Mouse (Mus musculus) induced T-regulatory cell, adult 2 months (primary cell): Measurements from ENCODE around the gene Hdac10.
A peak's percentile ranks its signal among the peaks of the same experiment; 100 is the strongest.

ENCODE experiments used
- DNase-seq: peaks from one replicate; pipeline ENCODE4 v3.0.0-alpha.2; 2012; ENCODE audit warnings: low read depth

Gene Hdac10

GRCm38 (mm10) chr15:89123595-89123994 is 4.9 kb downstream of the Hdac10 start:
- DNase-seq: no peak

- DNase-seq: peak; percentile 97
These were observed 5.7 kb downstream of the Hdac10 start, which contains the start of gene Tubgcp6 for GRCm38 (mm10) chr15:89122649-89123366. TSS of gene Tubgcp6 (minus strand) at chr15:89123112.

GRCm38 (mm10) chr15:89118007-89118406 is 10.5 kb downstream of the Hdac10 start:
- DNase-seq: peak; percentile 70

- no peak for DNase-seq
These were observed 18.4 kb downstream of the Hdac10 start for GRCm38 (mm10) chr15:89110147-89110546.

- DNase-seq: no peak
These were observed 21.5 kb downstream of the Hdac10 start for GRCm38 (mm10) chr15:89106976-89107375.

- DNase-seq: no peak
These were observed 22.4 kb downstream of the Hdac10 start for GRCm38 (mm10) chr15:89106073-89106472.

GRCm38 (mm10) chr15:89104425-89104824 is 24.1 kb downstream of the Hdac10 start:
- DNase-seq: no peak

GRCm38 (mm10) chr15:89103921-89104320 is 24.6 kb downstream of the Hdac10 start:
- DNase-seq: no peak

GRCm38 (mm10) chr15:89102646-89103045 is 25.9 kb downstream of the Hdac10 start:
- DNase-seq: no peak

- no peak for DNase-seq
These were observed 27.7 kb downstream of the Hdac10 start for GRCm38 (mm10) chr15:89100823-89101222.

GRCm38 (mm10) chr15:89098616-89099015 is 29.9 kb downstream of the Hdac10 start:
- no peak for DNase-seq

- no peak for DNase-seq
These were observed 31.1 kb downstream of the Hdac10 start for GRCm38 (mm10) chr15:89097450-89097849.

GRCm38 (mm10) chr15:89092181-89092580 is 36.3 kb downstream of the Hdac10 start:
- no peak for DNase-seq

- DNase-seq: peak; percentile 40
These were observed 37.8 kb downstream of the Hdac10 start for GRCm38 (mm10) chr15:89090662-89091061.

GRCm38 (mm10) chr15:89089248-89090051 is 39.0 kb downstream of the Hdac10 start:
- peak; percentile 44 for DNase-seq

GRCm38 (mm10) chr15:89088607-89089247 is 39.8 kb downstream of the Hdac10 start, which contains the start of gene Selenoo:
TSS of gene Selenoo (plus strand) at chr15:89089084.
- DNase-seq: peak; percentile 88

- no peak for DNase-seq
These were observed 43.7 kb downstream of the Hdac10 start for GRCm38 (mm10) chr15:89084826-89085225.

- no peak for DNase-seq
These were observed 44.6 kb downstream of the Hdac10 start for GRCm38 (mm10) chr15:89083906-89084305.

- DNase-seq: peak; percentile 93
These were observed 50.2 kb downstream of the Hdac10 start for GRCm38 (mm10) chr15:89078208-89078836.

- peak; percentile 60 for DNase-seq
These were observed 52.3 kb downstream of the Hdac10 start for GRCm38 (mm10) chr15:89076156-89076731.

GRCm38 (mm10) chr15:89075478-89076147 is 52.9 kb downstream of the Hdac10 start:
- peak; percentile 87 for DNase-seq
